Mouse (Mus musculus): Measurements from ENCODE around the gene Usp37. TPM values are rescaled to one million over a fixed set of nuclear protein-coding genes. Genes with fewer than 3 reads are reported as not detected.

Gene Usp37
- polyA plus RNA-seq (2015; fragmentation: Nextera tagmentation; extraction: Ambion mirVana), result 26.1 and 28.8 TPM in 2 replicates

DNA sequence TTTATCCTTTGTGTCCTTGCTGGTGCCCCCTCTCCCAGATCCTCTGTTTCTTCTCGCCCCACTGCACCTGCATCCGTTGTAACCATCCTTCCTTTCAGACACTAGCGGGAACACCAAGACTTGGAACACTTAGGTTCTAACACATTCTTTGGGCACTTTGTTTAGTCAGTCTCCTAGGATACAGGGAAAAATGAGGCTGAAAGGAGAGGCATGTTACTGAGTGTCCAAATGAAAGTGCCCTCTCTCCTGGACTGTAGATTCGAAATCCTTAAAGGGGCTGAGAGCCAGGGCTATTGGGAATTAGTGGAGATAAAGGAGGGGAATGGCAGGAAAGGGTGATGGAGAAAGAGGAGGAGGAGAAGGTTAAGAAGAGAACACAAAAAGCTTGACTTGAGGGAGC, at the start of gene Usp37:
Usp37 (minus strand) TSS at position 101 of the 400 bp plus-strand sequence.
- Histone ChIP-seq H3K4me1 (peaks cover 6% of the 10 kb centered on the region), H3K4me2 (replicated peaks) (no peak within 1 kb of the TSS), H3K36me3 (no peaks in the 10 kb centered on the region), H3K4me3 (replicated peaks) (no peak within 1 kb of the TSS), H3K27ac (replicated peaks) (no peak within 1 kb of the TSS), H3K9me3 (replicated peaks) (no peaks in the 10 kb centered on the region), H3K9ac (no peak within 1 kb of the TSS), H3K27me3 (no peaks in the 10 kb centered on the region)
- ATAC-seq (ENCODE audit: insufficient number of reproducible peaks, low FRiP score, low TSS enrichment, low read depth), result no peak
- WGBS, result 84% methylated on average over 4 of the region's 4 CpGs

- Histone ChIP-seq H3K27ac (replicated peaks) (peak within 1 kb of the TSS; percentile 88), H3K4me1 (peaks cover 24% of the 10 kb centered on the region), H3K9ac (peak within 1 kb of the TSS; percentile 68), H3K27me3 (no peaks in the 10 kb centered on the region), H3K4me3 (replicated peaks) (peak within 1 kb of the TSS; percentile 77), H3K9me3 (replicated peaks) (no peaks in the 10 kb centered on the region), H3K36me3 (peaks cover 24% of the 10 kb centered on the region), H3K4me2 (replicated peaks) (peak within 1 kb of the TSS; percentile 88)
- WGBS, result under 1% methylated on average over 48 of the region's 48 CpGs
- peak; percentile 98 for ATAC-seq (ENCODE audit: insufficient number of reproducible peaks, low FRiP score, low TSS enrichment, low read depth)
These were observed 43.8 kb upstream of the Usp37 start, which contains the start of the genes Zfp142 and Bcs1l for GRCm38 (mm10) chr1:74587773-74588445. Zfp142 (minus strand) TSS chr1:74588246. Bcs1l (plus strand) TSS chr1:74588289.

DNA sequence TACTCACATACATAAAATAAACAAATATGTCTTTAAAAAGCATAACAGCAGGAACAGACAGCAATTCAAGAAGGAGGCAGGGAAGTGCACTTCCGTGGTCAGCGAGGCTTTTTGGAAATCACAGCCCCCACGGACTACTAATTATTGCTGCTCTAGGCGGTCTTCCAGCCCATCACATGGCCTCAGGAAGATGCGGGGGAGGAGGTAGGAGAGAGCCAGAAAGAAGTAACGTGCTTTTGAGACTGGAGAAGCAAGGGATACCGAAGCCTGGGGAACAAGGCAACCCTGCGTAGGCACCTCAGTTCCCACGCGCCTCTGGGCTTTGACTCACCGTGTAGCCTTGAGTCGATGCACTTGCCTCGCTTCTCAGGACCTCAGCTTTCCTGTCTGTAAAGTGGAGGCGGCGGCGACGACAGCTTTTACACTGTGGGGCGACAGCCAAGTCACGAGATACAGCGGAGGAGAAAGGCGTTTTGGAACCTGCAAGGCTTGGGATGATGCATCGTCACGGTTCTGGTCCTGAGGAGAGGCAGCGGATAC, 43.2 kb upstream of the Usp37 start:
- ATAC-seq (ENCODE audit: insufficient number of reproducible peaks, low FRiP score, low TSS enrichment, low read depth), result 0 out of 2 replicates have a peak, but pooled peaks have one; percentile 3
- no peaks in the 10 kb centered on the region for H3K9me3 ChIP-seq (replicated peaks)
- WGBS, result under 1% methylated on average over 24 of the region's 24 CpGs
- H3K36me3 ChIP-seq, result peaks cover 27% of the 10 kb centered on the region
- H3K27ac ChIP-seq (replicated peaks), result peak overlapping the region; percentile 88
- no peaks in the 10 kb centered on the region for H3K27me3 ChIP-seq
- peak overlapping the region; percentile 88 for H3K4me2 ChIP-seq (replicated peaks)
- peak overlapping the region; percentile 77 for H3K4me3 ChIP-seq (replicated peaks)
- peaks cover 24% of the 10 kb centered on the region for H3K4me1 ChIP-seq
- peak overlapping the region; percentile 68 for H3K9ac ChIP-seq

DNA sequence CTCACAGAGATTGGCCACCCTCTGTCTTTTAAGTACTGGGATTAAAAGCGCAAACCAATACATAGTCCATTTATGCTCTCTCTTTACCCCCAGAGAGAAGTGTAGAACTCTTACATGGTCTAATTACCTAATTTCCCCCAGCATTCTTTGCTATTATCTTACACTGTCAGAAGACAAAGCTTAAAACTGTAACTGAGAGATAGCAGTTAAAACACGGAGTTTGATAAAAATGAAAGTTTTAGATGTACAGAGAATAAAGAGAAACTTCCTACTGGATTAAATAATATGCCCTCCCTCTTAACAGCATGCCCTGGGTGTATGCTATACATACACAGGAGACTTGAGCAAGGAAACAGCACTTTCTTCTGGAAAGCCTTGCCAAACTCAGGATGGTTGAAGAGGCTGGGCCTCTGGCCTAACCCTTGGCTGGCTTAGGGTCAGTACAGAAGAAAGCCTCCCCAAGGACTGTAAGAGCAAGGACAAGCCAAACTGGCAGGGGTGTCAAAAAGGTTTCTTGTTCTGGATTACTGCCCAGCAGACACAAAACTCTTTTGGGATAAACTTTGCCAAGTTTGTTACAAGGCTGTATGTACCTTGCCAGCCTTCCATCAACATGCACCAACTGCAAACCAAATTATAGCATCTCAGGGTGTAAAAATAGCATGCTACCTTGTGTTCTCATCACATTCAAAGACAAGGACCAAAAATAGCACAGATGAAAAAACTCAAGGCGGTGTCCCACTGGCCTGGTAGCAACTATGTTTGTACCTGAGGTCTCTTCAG, 40.7 kb upstream of the Usp37 start:
- Histone ChIP-seq H3K9ac (no peak overlapping the region), H3K4me2 (replicated peaks) (no peak overlapping the region), H3K9me3 (replicated peaks) (no peaks in the 10 kb centered on the region), H3K4me1 (peaks cover 24% of the 10 kb centered on the region), H3K27ac (replicated peaks) (no peak overlapping the region), H3K36me3 (peaks cover 13% of the 10 kb centered on the region), H3K27me3 (no peaks in the 10 kb centered on the region), H3K4me3 (replicated peaks) (no peak overlapping the region)
- ATAC-seq (ENCODE audit: insufficient number of reproducible peaks, low FRiP score, low TSS enrichment, low read depth), result no peak
- 94% methylated on average over 3 of the region's 3 CpGs for WGBS

GRCm38 (mm10) chr1:74582621-74583020, 38.5 kb upstream of the Usp37 start:
- H3K9ac ChIP-seq, result no peak overlapping the region
- H3K9me3 ChIP-seq (replicated peaks), result no peaks in the 10 kb centered on the region
- H3K27ac ChIP-seq (replicated peaks), result no peak overlapping the region
- no peak for ATAC-seq (ENCODE audit: insufficient number of reproducible peaks, low FRiP score, low TSS enrichment, low read depth)
- peaks cover 15% of the 10 kb centered on the region for H3K4me1 ChIP-seq
- H3K4me2 ChIP-seq (replicated peaks), result no peak overlapping the region
- H3K4me3 ChIP-seq (replicated peaks), result no peak overlapping the region
- peaks cover 31% of the 10 kb centered on the region for H3K36me3 ChIP-seq
- WGBS, result 74% methylated on average over 3 of the region's 3 CpGs
- H3K27me3 ChIP-seq, result no peaks in the 10 kb centered on the region

- WGBS, result 91% methylated on average over 29 of the region's 29 CpGs
- Histone ChIP-seq H3K9me3 (replicated peaks) (no peaks in the 10 kb centered on the region), H3K36me3 (peaks cover 92% of the 10 kb centered on the region), H3K4me2 (replicated peaks) (no peak overlapping the region), H3K27me3 (no peaks in the 10 kb centered on the region), H3K27ac (replicated peaks) (no peak overlapping the region), H3K9ac (no peak overlapping the region), H3K4me1 (no peaks in the 10 kb centered on the region), H3K4me3 (replicated peaks) (no peak overlapping the region)
- no peak for ATAC-seq (ENCODE audit: insufficient number of reproducible peaks, low FRiP score, low TSS enrichment, low read depth)
These were observed 25.9 kb upstream of the Usp37 start for GRCm38 (mm10) chr1:74569739-74570719.

GRCm38 (mm10) chr1:74565834-74566233, 21.8 kb upstream of the Usp37 start:
- H3K27ac ChIP-seq (replicated peaks), result no peak overlapping the region
- peaks cover 68% of the 10 kb centered on the region for H3K36me3 ChIP-seq
- H3K9me3 ChIP-seq (replicated peaks), result no peaks in the 10 kb centered on the region
- H3K9ac ChIP-seq, result no peak overlapping the region
- ATAC-seq (ENCODE audit: insufficient number of reproducible peaks, low FRiP score, low TSS enrichment, low read depth), result no peak
- no peaks in the 10 kb centered on the region for H3K27me3 ChIP-seq
- WGBS, result 91% methylated on average over 6 of the region's 6 CpGs
- H3K4me1 ChIP-seq, result no peaks in the 10 kb centered on the region
- H3K4me2 ChIP-seq (replicated peaks), result no peak overlapping the region
- no peak overlapping the region for H3K4me3 ChIP-seq (replicated peaks)

- no peaks in the 10 kb centered on the region for H3K9me3 ChIP-seq (replicated peaks)
- no peaks in the 10 kb centered on the region for H3K27me3 ChIP-seq
- H3K9ac ChIP-seq, result no peak overlapping the region
- WGBS, result 80% methylated on average over 5 of the region's 5 CpGs
- no peak overlapping the region for H3K27ac ChIP-seq (replicated peaks)
- ATAC-seq (ENCODE audit: insufficient number of reproducible peaks, low FRiP score, low TSS enrichment, low read depth), result no peak
- no peaks in the 10 kb centered on the region for H3K4me1 ChIP-seq
- H3K4me3 ChIP-seq (replicated peaks), result no peak overlapping the region
- H3K4me2 ChIP-seq (replicated peaks), result no peak overlapping the region
- H3K36me3 ChIP-seq, result peaks cover 7% of the 10 kb centered on the region
These were observed 15.0 kb upstream of the Usp37 start for GRCm38 (mm10) chr1:74559061-74559460.

GRCm38 (mm10) chr1:74542451-74542961, 1.6 kb downstream of the Usp37 start, which contains the start of gene Plcd4:
Plcd4 (plus strand) TSS chr1:74542888.
- H3K4me2 ChIP-seq (replicated peaks), result peak within 1 kb of the TSS; percentile 19; the same call in 1 of the 2 replicates
- WGBS, result 3% methylated on average over 6 of the region's 6 CpGs
- no peaks in the 10 kb centered on the region for H3K36me3 ChIP-seq
- peaks cover 6% of the 10 kb centered on the region for H3K4me1 ChIP-seq
- H3K9ac ChIP-seq, result no peak within 1 kb of the TSS
- H3K9me3 ChIP-seq (replicated peaks), result no peaks in the 10 kb centered on the region
- no peak within 1 kb of the TSS for H3K27ac ChIP-seq (replicated peaks)
- H3K4me3 ChIP-seq (replicated peaks), result no peak within 1 kb of the TSS
- ATAC-seq (ENCODE audit: insufficient number of reproducible peaks, low FRiP score, low TSS enrichment, low read depth), result no peak
- no peaks in the 10 kb centered on the region for H3K27me3 ChIP-seq

- no peak overlapping the region for H3K4me3 ChIP-seq (replicated peaks)
- peak; percentile 63; the same call in 1 of the 2 replicates for ATAC-seq (ENCODE audit: insufficient number of reproducible peaks, low FRiP score, low TSS enrichment, low read depth)
- H3K9me3 ChIP-seq (replicated peaks), result no peaks in the 10 kb centered on the region
- no peak overlapping the region; the same call in 1 of the 2 replicates for H3K27ac ChIP-seq (replicated peaks)
- H3K27me3 ChIP-seq, result no peaks in the 10 kb centered on the region
- H3K36me3 ChIP-seq, result no peaks in the 10 kb centered on the region
- H3K4me2 ChIP-seq (replicated peaks), result no peak overlapping the region
- H3K4me1 ChIP-seq, result peaks cover 6% of the 10 kb centered on the region
- H3K9ac ChIP-seq, result no peak overlapping the region
These were observed 5.4 kb downstream of the Usp37 start for GRCm38 (mm10) chr1:74538650-74539049.
